Mouse (Mus musculus) left cerebral cortex, postnatal 10 days (tissue): Measurements from ENCODE around the gene Tmem51. TPM values are rescaled to one million over a fixed set of nuclear protein-coding genes. Genes with fewer than 3 reads are reported as not detected.
A peak's percentile ranks its signal among the peaks of the same experiment; 100 is the strongest.

ENCODE experiments used
- DNase-seq, 2 experiments: peaks; one replicate each; pipeline ENCODE4 v3.0.0; 2021 to 2022; ENCODE audit warnings: low spot score in 2 of 2, mixed read lengths in 1 of 2; ENCODE audit errors: extremely low spot score in 1 of 2
- intact Hi-C: fragments of 180-260 bp; cut with DNase I; formaldehyde crosslinking; loops from one replicate; pipeline ENCODE4 v1.15.1; 2025
- total RNA-seq, 2 experiments: library from RNA; stranded (reverse); gene quantifications; 2 replicates each; pipeline ENCODE4 v1.2.3; 2021

Tmem51 gene
- 1 to 10 TPM; 6.4 to 7.2 TPM for total RNA-seq

DNA sequence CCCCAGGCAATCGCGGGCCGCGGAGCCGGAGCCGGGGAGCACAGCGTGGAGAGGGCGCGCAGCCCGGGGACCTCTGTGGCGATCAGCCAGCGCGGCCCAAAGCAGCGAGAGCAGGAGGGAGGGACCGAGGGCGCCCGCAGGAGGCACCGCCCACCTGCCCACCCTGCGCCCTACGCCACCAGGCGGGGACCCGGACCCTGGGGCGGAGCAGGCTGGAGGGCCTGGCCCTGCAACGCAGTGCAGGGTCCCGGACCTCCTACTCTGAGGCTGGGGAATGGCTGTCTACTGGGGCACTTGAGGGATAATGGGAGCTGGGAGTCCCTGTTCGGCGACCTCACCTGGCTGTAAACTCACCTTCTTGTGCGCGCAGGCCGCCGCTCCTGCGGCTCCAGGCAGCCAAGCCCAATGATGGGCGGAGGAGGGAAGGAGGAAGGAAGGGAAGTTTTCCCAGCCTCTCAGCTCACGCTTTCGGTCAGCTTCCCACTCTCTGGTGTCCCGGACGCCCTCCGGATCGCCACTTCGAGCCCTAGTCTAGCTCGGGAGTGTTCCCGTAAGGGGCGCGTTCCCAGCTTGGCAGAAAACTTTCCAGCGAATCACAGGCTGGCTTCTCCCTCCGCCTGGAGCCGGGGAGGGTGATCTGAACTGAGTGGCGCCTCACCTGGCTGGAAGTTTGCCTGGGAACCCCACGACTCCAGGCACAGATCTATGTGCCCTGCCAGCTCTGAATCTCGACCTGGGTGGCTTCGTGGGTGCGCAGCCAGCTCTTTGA, at the start of gene Tmem51:
Gene Tmem51, minus strand, starts transcription at position 174 of the 769 bp plus-strand sequence.
- intact Hi-C loops = no loop called here
- DNase-seq = peak in 1 of 2 experiments; percentile 75

DNA sequence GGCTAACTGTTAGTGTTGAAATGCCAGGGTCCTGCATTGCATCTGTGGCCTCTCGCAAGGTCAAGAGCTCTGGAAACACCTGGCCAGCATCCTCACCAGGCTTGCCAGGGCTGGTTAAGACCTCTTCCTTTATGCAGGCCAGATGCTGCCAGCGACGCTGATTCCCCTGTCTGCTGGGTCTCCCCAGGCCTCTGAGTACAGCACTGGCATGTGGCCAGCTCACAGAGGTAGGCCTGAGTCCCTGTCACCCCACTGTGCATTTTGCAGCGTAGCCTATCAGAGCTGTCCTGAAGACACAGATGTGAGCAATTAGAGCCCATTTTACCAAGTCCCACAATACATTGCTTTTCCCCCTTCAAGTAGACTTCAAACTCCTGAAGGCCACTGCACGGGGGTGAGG, 46.1 kb upstream of the Tmem51 start:
- no peak for DNase-seq
- intact Hi-C loops = no loop called here

DNA sequence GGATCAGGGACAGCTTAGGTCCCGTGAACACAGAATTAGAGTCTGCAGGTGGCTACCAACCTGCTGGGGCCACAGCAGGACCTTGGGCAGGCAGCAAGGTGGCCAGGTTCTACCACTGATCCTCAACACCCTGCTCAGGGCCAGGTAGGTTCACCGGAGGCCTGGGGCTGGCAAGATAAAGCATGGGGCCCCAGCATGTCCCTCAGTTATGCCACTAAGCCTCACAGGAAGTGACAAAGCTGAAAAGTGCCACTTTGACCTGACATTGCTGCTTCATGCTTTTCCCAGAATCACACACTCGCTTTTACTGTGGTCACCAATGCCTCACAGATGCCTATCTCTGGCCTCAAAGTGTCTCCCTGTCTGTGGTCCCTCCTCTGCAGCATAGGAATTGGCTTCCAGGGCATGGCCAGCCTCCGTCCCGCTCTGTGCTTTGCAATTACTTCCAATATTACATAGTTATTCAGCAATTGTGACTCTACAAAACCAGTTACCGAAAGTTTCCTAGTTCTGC, 43.2 kb upstream of the Tmem51 start:
- DNase-seq = no peak

DNA sequence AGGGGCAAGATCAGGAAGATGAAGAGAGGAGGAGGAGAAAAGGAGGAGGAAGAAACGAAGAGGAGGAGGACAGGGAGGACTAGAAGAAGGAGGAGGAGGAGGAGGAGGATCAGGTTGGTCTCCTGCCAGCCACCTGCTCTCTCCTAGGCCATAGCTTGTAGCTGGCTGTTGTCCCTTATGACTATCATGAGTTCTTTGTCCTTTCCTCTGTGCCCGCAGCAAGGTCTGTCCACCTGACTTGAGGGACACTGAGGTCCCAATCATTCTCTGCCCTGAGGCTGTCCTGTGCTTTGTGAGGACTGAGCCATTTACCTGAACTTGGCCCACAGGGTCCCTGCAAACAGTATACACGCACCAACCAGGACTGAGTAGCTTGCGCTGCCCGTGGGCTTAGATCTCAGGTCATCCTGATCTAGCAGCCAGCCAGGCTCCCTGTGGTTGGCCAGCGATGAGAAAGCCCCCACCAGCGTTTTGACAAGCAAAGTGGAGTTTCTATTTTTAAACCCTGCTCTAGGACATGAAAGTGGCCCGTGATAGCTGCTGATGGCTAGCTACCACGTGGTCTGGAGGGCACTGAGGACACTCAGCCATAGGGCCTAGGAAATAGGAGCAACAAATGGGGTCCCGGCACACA, 42.7 kb upstream of the Tmem51 start:
- DNase-seq = no peak
- intact Hi-C loops = no loop called here

More for the DNA sequence above, 43.2 kb upstream of the Tmem51 start:
- intact Hi-C loops = no loop called here

DNA sequence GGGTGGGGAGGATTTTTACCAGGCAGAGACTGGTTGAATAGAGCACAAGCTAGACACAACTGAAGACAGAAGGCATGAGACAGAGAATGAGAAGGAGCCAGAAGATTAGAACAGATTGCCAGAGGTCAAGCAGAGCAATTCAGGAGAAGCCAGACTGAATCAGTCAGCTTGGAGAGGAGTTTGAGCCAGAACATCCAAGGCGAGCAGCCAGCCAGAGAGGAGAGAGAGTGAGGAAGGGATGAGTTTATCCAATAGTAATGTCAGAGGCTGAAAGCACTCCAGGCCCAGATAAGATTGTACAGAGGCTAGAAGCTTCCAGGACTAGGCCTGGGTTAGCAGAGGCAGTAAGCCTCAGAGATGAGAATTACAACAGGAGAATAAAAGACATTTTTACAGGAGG, 37.1 kb upstream of the Tmem51 start:
- no peak for DNase-seq
- intact Hi-C loops = no loop called here

DNA sequence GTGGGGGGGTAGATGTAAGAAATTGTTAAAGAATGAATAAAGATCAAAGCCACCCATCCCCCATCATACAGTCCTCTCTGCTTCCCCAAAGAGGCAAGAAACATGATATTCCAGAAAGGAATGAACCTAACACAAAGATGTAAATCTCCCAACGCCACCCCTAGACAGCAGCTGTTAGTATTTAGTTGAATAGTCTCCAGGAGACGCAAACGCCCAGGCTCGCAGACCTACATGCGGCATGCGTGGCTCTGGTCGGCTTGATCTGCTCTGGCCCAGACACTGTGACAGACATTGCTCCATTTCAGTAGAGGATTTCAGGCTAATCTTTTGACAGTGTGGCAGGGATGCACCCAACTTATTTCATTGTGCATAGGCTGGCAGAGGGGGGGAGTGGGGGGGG, 34.4 kb upstream of the Tmem51 start:
- DNase-seq = no peak
- intact Hi-C loops = no loop called here

DNA sequence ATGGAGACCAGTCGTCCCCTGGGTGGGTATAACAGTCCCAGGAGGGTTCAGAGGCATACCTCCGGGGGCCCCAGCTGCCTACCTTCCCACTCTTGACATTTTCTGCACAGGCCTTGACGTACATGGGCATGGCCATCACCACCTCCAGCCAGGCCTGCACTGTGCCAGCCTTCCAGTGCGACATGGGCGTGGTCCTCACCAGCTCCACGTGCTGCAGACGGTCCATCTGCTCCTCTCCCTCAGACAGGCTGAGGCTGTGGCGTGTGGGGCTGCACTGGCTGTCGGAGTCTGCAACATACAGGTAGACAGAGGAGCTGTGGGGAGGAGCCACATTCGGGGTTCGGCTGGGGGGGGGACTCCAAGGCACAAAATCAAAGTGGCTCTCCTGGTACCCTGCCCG, 33.9 kb upstream of the Tmem51 start:
- intact Hi-C loops = no loop called here
- no peak for DNase-seq

DNA sequence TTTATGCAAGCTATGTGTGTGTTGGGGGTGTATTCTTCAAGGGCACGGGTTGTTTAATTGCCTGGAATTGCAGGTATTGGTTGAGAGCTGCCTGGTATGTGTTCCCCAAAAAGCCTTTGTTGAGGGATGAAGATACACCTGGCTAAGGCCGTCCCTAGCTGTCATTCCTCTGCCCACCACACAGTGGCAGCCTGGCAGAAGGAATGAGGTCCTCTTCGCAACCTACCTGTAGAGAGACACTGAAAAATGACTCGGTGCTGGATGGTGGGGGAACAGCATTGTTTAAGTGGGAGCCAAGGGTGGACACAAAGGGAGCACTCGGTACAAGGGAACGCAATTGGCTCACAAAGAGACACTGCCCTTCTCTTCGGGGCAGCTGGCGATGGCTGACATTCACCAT, 29.2 kb upstream of the Tmem51 start:
- no peak for DNase-seq
- intact Hi-C loops = no loop called here

DNA sequence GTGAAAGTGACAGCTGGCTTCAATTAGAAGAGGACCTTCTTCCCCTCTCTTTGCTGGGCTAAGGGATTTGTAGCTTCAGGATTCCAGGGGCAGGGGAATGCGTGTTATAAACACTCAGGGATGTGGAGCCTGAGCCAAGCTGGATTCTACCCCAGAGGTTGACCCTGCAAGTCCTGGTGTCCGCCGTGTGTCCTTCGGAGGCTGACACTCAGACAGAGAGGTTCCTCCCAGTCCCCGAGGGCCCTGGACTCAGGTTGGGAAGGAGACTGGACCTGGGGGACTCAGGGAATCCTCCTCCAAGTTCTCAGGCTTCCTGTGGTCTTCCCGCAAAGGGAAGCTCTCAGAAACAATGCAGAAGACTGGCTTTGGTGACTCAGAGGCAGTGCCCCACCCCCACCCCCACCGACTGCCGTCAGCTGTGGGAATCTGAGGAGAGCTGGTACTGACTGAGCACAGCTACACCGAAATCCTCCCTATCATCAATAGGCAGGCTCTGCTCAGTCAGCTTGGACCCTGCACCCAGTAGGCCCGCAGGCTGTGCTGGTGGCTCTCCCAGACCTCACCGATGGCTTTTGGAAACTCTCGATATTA, 19.1 kb upstream of the Tmem51 start:
- intact Hi-C loops = no loop called here
- DNase-seq = no peak

DNA sequence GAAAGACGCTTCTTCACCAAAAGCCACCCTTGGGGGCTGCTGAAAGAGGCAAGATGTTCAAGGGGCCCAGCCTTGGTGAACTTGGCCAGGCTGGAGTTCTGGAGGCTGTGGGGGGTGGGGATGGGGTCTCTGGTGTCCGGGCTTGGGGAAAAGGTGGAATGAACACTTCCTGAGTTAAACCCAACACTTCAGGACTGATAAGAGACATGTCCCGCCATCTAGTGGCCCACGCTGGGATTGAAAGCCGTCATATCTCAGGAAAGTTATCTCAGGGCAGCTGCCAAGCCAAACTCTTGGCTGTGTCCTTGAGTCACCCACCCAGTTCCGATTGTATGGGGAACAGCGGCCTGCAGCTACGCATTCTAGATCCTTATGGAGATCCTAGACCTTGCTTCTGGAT, 14.2 kb upstream of the Tmem51 start:
- intact Hi-C loops = no loop called here
- DNase-seq = peak; percentile 68 to 86

DNA sequence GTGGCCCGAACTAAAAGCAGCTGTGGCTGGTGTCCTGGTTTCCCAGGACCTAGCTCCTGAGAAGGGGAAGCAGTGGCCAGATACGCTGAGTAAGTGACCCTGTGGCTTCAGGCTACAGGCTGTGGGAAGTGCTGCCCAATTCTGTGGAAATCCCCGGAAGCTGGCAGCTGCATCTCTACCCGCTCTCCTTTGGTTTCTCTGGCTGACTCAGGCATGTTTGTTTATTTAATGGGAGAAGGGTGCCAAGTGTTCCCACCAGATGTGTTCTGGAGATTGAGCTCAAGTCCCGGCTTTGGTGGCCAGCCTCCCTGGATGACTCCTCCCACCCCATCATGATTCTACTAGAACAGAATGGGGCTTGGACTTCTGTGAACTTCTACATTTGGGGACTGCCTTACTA, 13.8 kb upstream of the Tmem51 start:
- intact Hi-C loops = loop anchor here (1.0 kb wide), 1 partner anchor 91 kb away; no protein-coding TSS in a partner anchor

DNA sequence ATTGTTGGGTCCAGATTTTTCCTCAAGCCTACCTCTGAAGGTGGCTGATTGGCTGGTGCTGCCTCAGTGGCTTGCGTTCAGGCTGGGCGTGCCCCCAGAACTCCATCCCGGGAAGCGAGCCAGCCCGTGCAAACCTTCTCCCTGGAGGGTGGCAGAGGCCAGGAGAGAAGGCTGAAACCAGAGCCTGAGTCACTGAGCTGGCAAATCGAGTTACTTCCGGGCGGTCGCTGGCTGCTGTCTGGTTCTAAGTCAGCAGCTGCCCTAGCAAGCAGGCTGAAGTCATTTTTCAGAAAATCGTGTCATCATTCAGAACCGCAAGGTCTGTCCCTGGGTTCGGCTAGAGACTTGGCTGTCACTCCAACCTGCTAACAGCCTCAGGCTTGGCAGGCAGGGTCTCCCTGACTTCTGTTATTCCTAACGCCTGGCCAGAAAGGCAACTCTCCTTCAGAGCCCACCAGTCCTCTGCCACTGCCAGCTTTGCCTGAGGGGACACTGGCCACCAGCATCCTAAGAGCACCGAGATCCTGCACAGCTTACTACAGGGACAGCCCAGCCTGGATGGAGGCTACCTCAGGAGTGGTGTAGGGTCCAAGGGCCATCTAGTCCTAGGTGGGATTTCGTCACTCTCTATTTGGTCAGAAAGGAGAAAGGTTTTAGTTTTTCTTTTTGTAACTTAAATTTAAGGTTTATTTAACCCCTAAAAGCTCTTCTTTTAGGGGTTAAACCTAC, 11.6 kb upstream of the Tmem51 start:
- intact Hi-C loops = no loop called here
- DNase-seq = peak in 1 of 2 experiments; percentile 58

More for the DNA sequence above, 13.8 kb upstream of the Tmem51 start:
- DNase-seq = peak in 1 of 2 experiments; percentile 63

DNA sequence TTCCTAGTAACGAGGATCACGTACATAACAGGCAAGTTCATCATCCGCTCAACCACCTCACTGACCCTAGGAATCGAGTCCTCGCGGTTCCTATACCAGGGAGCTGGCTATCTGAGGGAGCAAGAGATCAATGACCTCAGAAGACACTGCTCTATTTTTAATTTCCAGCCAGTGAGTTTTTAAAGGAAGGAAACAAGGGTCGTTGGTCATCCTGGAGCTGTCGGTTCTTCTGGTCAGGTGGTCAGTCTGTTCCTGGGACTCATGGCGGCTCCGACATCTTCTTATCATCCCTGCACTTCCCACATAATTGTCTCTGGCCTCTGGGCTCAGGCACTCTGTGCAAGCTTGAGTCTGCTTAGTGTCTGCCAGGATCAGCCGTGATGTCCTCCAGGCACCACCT, 10.3 kb upstream of the Tmem51 start:
- intact Hi-C loops = no loop called here
- DNase-seq = no peak

DNA sequence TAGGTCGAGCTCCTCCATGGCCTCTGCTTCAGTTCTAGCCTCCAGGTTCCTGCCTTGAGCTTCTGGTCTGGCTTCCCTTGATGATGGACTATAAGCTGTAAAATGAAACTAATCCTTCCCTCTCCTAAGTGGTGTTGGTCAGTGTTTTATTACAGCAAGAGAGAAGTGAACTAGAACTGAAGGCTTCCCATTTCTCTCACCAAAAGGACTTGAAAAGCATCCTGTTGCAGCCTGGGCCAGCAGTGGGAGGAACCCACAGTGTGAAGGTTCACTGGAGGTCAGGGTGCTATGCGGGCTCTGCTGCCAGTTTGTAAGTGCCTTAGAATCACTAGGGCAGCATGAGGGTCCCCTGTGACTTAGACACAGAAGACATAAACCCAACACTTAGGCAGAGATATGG, 7.0 kb upstream of the Tmem51 start:
- intact Hi-C loops = no loop called here
- no peak for DNase-seq

DNA sequence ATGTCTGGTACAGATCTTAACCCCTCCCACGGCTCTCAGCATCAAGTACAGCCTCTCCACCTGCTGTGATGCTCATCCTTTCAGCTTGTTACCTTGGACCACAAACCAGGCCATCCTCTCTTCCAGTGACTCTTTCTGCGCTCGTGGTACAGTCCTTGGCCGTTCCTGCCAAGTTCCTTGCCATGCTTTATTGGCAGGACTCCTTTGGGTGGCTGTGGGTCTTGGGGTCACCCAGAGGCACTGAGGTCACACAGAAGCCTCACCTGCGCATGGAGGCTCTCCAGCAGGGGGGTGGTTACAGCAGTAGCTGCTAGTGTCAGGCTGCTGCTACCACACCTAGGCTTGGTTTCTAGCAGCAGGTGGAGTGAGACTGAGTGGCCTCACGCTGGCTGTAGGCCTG, 5.9 kb upstream of the Tmem51 start:
- no peak for DNase-seq
- intact Hi-C loops = no loop called here

DNA sequence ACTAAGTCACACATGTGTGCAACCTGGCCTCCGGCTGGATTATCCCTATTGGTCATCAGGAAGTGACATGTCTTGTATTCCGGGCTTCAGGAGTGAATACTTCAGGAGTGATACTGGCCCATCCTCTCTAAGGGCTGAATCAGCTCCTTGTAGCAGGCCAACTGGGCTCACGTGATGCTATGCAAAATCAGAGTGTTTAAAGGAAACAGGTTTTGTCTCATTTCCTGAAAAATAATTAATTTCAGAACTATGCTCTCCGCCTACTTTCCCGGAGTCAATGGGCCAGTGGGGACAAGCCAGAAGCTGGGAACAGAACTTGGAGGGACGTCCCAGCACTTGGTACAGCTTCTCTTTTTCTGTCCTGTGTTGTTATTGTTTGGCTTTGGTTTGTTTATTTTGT, 4.7 kb upstream of the Tmem51 start:
- intact Hi-C loops = no loop called here
- DNase-seq = no peak

DNA sequence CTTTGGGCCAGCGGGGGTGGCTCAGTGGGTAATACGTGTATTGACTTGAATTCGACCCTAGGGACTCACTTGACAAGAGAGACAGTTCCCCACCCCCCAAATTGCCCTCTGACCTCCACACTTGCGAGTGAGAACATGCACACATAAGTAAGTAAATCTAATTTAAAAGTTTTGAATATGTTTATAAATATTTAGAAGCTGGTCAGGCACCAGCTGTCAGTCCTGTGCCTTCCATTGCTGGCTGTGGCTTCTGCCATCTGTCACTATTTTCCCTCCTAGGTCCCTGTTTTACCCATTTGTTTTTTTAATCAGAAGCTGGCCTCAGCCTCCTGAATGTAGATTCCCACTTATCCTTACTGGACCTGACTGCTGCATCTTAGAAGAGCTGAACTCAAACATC, 4.3 kb upstream of the Tmem51 start:
- no peak for DNase-seq
- intact Hi-C loops = no loop called here

DNA sequence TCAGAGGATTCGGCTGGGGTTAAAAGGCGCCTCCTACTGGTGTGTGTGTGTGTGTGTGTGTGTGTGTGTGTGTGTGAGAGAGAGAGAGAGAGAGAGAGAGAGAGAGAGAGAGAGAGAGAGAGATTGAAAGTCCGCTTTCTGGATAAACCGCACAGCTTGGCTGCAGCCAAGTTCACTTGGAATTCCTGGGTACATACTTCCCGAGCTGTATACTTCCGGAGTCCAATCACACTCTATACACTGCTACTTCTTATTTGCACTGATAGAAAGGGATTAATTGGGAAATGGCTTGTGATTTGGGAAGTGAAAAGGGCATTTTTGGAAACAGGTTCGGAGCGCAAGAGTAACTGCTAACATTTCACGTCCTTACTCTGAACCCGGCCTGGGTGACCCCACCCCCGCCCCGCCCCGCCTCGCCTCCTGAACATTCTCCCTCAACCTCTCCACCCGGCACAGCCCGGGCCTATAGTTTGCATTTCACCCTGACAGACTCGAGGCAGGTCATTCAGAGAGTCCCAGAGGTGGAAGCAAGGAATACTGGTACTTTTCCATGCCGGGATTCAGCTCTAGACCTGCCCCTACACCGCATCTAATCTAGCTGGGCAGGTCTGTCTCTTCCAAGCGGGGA, 946 bp upstream of the Tmem51 start:
- intact Hi-C loops = no loop called here
- DNase-seq = no peak

DNA sequence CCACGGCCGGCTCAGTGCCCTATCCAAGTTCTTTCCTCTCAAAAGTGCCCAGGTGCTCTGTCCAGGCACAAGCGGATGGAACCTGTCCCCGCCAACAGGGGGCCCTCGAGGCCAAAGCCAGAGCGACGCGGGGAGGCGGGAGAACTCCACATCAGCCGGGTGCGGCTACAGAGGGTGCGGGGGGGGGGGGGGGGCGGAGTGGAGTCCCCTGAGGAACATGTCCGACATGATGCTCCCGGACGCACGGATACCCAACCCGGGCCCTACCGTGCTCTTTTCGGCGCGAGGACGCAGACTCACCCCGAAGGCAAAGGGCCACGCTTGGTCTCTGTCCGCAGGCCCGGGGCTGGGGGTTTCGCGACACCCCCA, 358 bp downstream of the Tmem51 start:
- intact Hi-C loops = no loop called here
- DNase-seq = peak in 1 of 2 experiments; percentile 84
